Mouse (Mus musculus) ES-Bruce4 (cell line): ENCODE measurements around the gene Atp1a1.

ENCODE experiments used
- CTCF ChIP-seq: IDR thresholded peaks from one replicate; pipeline ENCODE4 v1.8.1; 2011; ENCODE audit warnings: low read depth, low read length
- EP300 ChIP-seq: IDR thresholded peaks from 2 replicates; pipeline ENCODE4 v1.6.1; 2011; ENCODE audit warnings: low read depth, low read length; ENCODE audit not compliant: insufficient read depth
- POLR2A ChIP-seq: IDR thresholded peaks from one replicate; pipeline ENCODE4 v1.8.1; 2011; ENCODE audit warnings: low read length; ENCODE audit not compliant: insufficient read depth

- TF ChIP-seq CTCF (no peak), EP300 (no peak), POLR2A (no peak)
Observed at GRCm38 (mm10) chr3:101552621-101553620, 51.6 kb downstream of the Atp1a1 start.
